Mouse (Mus musculus): ENCODE data around the gene Rpgr.
A peak's percentile ranks its signal among the peaks of the same experiment; 100 is the strongest.

Gene Rpgr

DNA sequence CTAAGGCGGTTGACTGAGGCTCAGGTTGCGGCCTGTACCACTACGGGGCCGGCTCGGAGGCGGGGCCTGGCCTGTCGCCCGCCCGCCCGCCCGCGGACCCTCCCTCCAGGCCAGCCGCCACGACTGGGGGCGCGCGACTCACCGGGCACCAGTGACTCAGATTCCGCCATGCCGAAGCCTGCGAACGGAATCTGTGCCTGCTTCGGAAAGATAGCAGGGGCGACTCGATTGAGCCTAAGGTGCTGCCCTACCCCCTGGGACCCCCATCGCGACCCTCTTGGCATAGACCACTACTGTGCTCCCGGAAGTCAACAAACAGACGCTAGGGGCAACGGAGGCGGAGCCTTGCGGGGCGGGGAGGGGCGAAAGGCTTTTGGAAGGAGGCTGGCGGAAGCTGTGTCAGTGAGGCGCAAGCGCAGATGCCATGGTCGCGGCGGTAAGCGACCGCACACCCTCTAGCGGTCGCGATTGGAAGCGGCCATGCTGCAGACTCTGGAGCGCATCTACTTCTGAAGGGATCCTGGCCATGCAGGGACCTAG is at the start of gene Rpgr:
Gene Rpgr, minus strand, starts transcription at position 511 of the 540 bp plus-strand sequence.
- DNase-seq: peak; percentile 94

GRCm38 (mm10) chrX:10258260-10258659 is 41.5 kb upstream of the Rpgr start:
- DNase-seq: no peak

GRCm38 (mm10) chrX:10257774-10258173 is 41.1 kb upstream of the Rpgr start:
- no peak for DNase-seq

DNA sequence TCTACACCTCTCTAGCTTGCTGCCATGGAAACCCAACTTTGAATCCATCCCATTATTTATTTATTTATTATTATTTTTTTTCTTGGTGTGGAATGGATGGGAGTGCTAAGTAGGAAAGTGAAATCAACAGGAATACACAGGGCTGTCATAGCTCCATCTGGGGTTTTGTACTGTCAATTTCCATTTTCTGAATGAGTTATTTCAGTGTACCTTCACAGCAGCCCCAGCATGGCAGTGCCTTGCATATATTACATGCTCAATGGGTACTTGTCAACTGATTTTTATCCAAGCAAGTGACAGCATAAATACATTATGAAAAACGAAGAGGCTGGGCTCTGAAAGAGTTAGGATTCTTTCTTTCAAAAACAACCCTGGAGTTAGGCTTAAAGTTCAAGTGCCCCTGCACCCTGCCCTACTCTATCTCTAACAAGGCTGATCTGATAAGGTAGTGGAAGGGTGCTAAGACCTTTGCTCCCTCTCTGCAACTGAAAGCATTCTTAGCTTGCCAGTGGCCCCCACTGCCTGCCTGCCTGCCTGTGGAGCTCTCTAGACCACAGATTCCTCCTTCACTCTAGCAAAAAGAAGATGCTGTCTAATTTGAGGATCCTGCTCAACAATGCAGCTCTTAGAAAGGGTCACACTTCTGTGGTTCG is 35.3 kb upstream of the Rpgr start, which contains the start of gene Otc:
Gene Otc, plus strand, starts transcription at position 454 of the 653 bp plus-strand sequence.
- no peak for DNase-seq

GRCm38 (mm10) chrX:10251357-10251756 is 34.6 kb upstream of the Rpgr start:
- no peak for DNase-seq

DNA sequence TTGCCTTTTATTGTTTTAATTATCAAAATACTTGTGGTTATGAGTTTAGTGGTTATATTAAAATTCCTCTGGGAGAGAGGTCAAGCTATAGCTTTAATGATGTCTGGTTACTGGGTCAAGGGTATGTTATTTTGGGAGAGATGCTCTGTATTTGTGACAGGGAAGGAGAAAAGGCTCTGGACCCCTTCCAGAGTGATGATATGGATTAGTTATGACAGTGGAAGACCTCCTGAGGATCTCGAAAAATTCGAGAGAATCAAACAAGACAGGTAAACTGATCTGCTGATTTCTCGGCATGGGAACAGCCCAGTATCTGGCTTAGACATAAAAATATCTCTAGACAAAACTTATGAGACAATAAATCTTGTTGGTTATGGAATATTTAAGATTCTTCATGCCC is 27.2 kb upstream of the Rpgr start:
- DNase-seq: no peak

DNA sequence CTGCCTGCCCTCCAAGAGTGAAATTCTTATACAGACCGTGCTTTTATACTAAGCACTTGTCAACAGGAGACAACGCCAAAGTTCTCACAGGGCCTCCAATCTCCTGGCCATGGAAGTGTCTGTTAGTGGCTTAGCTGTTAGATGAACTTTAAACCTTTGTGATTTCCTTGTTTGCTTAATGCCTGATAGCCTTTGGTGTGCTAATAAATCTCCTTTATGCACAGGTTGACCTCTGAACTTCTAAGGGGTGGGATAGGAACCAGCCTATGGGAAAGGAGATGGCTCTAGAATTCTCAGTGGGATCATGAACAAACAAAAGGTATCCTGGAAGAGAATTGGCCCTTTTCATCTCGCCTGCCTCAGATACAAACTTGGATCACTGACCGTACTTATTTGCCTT is 22.8 kb upstream of the Rpgr start:
- no peak for DNase-seq

DNA sequence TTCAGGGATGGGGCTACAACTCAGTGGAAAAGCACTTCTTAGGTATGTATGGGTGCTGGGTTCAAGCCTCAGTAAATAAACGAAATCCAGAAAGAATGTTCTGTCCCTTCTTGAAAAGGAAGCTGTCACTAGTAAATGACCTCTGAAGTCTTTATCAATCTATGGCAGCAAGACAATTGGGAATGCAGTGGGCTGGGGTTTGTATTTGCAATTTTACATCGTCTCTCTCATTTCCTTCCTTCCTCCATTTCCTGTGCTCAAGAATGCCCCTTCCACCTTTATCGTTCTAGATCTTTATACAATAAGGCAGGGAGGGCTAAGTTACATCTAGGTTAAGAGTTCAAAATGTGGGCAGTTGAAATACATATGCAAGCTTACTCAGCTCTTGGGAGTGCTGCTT is 17.9 kb upstream of the Rpgr start:
- DNase-seq: no peak

DNA sequence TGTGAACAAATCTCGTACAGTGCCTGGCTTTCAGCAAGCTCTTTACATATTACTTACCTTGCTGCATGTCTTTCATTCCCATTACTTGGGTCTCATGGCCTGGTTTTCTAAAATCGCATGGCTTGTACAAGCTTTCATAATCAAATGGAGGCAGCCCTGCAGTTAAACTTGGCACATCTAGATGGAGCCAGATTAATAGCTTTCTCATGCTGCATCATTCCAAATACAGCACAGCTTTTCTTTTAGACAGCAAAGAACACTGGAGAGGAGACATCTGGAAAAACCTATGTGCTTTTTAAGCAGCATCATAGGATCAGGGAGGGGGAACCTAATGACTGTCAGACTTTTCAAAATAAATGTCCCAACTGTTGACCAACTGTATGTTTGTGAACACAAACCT is 16.3 kb upstream of the Rpgr start:
- DNase-seq: peak; percentile 3

GRCm38 (mm10) chrX:10219281-10219680 is 2.6 kb upstream of the Rpgr start:
- no peak for DNase-seq

DNA sequence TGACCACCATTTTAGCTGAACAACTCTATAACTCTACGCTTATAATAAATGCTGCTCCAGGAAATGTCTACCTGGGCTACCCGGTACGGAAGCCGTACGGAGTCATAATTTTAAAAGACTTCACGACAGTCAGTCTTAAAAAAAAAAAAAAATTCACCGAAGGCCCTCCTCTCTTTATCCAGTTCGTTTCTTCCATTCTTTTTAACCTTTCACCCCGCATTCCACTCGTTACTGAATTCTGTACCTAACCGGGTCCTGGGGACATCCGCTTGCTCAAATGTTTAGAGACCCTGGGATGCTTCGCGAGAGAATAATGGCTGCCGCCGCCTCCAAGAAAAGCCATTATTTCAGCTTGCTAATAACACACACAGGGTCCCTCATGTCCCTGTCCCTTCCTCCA is 748 bp downstream of the Rpgr start:
- DNase-seq: peak; percentile 48

DNA sequence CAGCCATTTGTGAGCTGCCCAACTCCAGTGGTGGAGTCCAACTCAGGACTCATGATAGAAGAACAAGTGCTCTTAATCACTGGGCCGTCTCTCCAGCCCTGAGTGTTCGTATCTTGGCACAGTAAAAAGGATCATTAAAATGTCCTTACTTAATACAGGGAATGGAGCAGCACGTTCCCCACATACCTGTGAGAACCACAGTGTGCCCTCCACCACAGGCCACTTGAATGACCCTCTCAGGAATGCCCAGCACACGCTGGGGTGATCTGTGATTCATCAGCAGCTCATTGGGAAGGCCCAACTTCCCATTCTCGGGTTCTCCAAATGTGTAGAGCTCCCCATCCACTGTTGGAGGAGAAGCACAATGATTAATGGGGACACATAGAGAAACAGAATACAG is 10.8 kb downstream of the Rpgr start:
- DNase-seq: no peak

- peak; percentile 19 for DNase-seq
Observed at GRCm38 (mm10) chrX:10201289-10201688, 15.4 kb downstream of the Rpgr start.

GRCm38 (mm10) chrX:10152390-10152789 is 64.3 kb downstream of the Rpgr start:
- DNase-seq: no peak

GRCm38 (mm10) chrX:10117065-10117719 is 99.5 kb downstream of the Rpgr start, which contains the start of gene Srpx:
TSS of gene Srpx (minus strand) at chrX:10117709.
- DNase-seq: peak; percentile 18

DNA sequence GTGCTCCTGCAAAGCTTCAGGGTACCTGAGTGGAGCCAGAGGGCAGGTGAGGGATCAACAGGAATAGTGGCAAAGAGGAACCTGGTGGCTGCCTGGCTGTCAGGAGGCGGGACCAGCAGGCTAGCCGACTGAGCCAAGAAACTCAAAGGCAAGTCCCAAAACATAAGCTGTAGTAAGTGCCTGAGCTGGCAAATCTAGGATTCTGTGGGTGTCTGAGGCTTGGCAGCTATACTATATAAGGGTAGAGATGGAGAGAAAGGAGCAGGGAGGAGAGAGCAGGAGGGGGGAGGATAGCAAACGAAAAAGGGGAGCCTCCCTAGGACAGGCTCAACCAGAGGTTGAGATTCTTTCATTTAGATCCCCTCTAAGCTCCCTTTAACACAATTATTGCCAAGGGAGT is 100.9 kb downstream of the Rpgr start:
- DNase-seq: no peak

DNA sequence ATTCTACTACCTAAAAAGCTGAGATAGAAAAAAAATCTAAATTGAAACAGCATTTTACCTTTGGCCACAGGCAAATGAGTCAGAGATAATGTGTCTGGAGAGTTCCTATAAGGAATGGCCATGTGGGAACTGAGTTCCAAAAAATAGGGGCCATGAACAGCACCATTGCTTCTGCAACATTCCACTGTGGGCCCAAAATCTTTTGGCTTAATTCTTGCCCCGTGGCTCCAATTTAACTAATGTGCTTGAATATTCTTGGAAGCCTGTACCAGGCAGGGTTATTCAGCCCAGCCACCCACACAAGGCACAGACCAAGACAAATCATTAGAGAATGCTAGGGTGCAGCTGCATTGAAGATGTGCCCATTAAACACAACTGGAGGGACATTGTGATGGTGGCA is 106.0 kb downstream of the Rpgr start:
- no peak for DNase-seq

- no peak for DNase-seq
Observed at GRCm38 (mm10) chrX:10108558-10108957, 108.2 kb downstream of the Rpgr start.

DNA sequence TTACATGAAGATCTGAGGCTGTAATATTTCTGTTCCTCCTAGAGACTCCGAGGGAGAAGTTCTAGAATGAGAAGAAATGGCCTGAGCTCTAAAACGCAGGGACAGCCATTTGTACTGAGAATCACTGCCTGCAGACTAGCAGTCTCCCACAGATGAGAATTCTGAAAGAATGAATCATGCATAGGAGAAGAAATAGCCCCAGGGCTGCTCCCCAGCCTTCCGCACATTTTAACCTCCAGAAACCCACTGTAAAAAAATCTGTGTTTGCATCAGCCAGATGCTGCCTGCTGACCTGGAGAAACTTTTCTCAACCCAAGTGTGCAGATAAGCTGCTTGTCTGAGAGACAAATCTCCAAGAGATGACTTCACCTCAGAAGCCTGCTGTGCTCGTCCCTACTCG is 111.2 kb downstream of the Rpgr start:
- no peak for DNase-seq

GRCm38 (mm10) chrX:10102739-10103138 is 114.0 kb downstream of the Rpgr start:
- DNase-seq: no peak

GRCm38 (mm10) chrX:10095797-10096196 is 120.9 kb downstream of the Rpgr start:
- DNase-seq: no peak

- no peak for DNase-seq
Observed at GRCm38 (mm10) chrX:10080385-10080784, 136.3 kb downstream of the Rpgr start.

- DNase-seq: no peak
Observed at GRCm38 (mm10) chrX:10079981-10080380, 136.7 kb downstream of the Rpgr start.

- no peak for DNase-seq
Observed at GRCm38 (mm10) chrX:10073966-10074365, 142.8 kb downstream of the Rpgr start.
